Mouse (Mus musculus) embryo, embryonic 9.5 days (tissue): ENCODE results near the gene Gm17359.

Experiments
- DNase-seq: peaks from one replicate; pipeline ENCODE4 v3.0.0-alpha.2; 2017; ENCODE audit errors: extremely low spot score

Gm17359 gene

DNA sequence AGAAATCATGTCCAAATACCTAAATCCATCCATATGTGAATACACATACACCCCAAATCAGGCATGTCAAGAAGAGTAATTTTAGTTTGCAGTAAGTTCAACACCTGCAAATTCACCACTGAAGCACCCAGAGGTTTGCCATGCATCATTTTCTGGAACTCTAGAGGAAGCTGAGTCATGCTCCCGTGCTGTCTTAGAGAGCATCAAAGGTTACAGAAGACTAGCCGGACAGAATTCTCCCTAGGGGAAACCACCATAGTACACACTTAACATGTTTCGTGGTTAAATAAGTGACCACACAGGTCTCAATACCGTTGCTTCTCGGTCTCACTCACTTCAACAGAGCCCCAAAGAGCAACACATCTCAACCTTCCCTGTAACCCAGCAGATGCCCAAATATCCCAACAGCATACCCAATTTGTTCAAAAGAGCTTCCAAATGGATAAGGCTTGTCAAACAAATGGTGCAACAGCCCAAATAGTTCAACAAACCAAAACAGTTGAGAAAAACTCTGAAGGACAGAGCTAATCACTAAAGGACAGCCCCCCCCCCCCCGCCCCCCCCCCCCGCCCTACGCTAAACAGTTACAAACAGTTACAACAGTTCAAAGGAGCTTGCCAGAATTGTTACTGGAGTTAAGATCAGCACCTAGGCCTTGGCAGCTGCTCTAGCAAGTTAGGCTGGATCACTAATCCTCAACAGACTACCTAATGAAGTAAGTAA is at the start of gene Gm17359:
Gm17359 (plus strand) TSS at position 618 of the 723 bp plus-strand sequence.
- no peak for DNase-seq

DNA sequence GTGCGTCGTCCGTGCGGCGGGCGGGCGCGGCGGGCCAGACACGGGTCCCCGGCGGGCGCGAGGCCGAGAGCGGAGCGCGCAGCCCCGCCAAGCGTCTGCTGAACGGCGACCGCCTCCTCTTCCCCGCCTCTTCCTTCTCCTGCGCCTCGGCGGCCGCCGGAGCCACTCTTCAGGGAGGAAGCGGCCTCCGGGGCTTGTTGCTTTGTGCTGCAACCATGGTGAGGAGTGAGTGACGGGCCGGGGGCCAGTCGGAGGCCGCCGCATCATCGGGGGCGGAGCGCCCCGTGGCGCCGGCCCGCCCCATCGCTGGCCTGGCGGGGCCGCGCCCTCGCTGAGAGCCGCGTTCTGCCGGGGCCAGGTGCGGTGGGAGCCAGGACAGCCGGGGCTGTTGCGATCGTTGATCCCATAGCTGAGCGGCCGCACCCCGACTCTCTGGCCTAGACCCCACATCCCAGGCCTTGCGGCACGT is 49.3 kb upstream of the Gm17359 start:
- peak; percentile 91 for DNase-seq

DNA sequence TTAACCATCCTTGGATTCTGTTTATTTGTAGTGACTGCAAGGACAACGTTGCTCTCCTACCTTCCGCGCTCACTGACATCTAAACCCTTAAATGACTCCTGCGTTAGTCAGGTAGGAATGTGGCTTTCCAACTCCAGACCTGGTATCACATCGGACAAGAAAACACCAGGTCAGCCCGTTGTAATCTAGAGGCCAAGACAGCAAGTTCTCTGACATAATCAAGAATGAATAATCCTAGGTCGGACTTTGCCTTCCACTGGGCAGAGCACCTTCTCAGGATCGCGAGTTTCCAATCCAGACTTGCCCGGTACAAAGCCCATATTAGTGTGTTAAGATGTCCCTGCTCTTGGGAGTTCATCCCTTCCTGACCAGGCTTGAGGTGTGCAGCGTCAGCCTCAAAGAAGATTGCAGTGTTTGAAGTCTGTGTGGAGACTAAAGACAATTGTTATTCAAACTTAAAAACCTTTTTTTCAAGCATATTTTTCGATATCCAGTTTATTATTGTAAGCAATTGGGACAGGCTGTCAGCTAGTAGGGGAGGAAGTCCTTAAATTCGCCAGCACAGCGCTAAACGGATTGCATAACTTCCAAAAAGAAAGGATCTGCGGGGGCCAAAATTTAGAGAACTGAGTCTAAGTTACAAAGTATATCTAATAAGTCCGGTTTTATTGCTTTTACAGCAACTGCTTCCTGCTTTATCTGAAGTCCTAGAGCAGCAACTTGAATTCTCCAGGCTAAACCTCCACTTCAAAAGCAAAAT is 48.6 kb upstream of the Gm17359 start:
- DNase-seq = no peak

DNA sequence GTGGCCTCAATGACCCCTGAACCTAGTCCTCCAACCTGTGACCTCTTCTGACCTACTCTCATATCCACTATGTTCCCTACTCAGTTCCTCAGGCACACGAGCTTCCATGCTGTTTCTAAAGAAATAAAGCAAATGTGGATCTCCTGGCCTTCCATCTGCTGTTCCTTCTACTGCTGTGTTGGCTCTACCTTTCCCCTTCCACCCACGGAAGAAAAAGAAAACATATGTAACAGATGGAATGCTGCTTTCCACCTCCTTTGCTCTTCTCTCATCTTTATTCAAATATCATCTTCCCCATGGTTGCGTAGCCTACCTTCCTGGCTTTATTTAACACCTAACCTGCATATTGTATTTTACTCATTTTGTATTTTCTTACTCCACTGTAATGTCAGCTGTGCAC is 47.4 kb upstream of the Gm17359 start:
- DNase-seq = no peak

DNA sequence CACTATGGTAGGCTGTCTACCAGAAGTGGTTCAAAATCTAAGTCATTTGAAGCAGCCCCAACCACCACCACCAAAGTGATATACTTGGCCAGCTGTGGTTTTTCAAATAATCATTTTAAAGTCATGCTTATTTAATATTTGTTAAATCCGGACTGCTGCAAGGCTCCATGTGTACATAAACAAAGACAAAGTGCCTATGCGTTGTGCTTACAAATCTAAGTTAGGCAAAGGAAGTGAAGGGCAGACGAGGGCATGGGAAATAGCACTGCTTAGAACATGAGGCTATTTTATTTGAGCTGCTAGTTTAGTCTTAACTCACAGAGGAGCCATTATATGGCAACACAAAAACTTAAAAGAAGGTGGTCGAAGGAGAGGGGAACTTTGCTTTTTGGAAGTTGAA is 43.4 kb upstream of the Gm17359 start:
- no peak for DNase-seq

DNA sequence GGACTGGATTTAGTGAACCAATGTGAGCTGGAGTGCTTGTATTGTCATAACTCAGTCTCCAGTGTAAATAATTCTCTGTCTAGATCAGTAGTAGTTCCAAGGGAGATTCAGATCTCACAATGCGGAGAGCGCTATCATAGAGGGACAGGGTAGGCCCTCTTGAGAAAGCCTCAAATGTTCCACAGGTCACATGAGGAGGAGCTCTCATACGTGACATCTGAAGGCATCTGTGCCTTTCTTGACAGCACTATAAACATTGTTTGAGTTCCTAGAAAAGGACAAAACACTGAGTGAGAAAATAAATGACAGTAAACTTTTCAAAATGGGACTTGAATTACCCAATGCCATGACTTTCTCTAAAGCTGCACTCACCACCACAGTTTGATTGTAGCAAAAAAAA is 41.8 kb upstream of the Gm17359 start:
- DNase-seq = no peak

DNA sequence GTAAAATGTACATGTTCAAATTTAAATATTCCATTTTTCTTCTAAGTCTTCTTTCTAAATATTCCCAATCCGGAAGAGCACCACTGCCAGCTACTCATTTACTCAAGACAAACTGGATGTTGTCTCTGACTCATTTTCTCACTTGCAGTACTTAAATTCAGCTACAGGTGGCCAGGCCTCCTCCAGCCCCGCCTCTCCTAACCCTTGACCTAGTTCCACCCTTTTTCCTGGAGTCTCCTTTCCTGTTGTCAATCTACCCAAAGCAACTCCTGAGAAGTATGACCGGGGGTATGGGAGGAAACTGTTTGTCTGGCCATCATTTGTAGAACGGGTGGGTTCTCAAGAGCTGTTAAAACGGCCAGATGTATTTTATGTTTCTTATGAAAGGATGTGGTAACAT is 40.4 kb upstream of the Gm17359 start:
- no peak for DNase-seq

DNA sequence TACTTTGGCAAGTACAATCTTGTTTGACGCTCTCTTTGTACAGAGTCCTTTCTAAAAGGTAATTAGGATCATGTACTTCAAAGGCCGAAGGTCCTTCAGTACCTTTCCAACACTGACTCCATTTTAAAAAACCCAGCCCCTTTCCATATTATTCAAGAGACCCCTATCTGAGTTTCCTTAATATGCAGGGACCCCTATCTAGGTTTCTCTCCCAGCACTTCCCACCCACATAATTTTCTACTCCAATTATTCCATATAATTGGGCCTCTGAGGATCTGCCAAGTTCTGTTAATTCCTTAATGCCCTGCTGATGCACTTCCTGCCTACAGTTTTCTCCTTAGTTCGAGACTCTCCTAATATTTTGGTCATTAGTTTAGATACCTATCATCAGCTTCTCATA is 39.9 kb upstream of the Gm17359 start:
- DNase-seq = no peak

DNA sequence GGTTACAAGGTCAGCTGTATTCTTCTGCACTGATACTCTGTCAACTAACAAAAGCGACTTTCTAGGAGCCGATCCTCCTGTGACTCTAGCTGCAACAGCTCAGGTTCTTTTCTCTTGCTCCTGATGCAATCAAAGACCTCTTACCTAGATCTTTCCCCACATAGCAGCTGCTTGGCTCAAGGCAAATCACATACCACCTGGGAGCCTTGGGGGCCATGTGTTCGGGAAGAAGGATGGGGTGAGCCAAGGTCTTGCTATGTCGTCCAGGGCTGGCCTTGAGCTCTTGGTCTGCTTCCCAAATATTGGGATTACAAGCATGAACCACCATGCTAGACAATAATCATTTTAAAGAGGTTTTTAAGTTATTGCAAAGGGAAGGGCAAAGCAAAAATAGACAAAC is 39.2 kb upstream of the Gm17359 start:
- DNase-seq = no peak

DNA sequence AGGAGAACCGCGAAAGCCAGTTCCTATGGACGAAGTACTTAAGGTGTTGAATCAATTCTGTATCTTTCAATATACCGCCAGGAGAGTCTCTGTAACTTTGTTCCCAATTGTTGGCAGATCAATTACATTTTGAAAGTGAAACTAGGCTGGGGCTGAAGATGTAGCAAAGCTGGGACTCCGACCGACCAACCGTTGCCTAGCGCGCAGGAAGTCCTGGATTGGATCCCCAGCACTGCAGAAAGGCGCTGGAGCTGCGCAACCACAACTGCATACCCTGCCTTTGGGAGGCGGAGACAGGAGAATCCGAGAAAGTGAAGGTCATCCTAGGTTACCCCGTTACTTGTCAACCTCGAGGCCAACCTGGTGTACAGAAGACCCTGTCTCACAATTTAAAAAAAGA is 37.1 kb upstream of the Gm17359 start:
- no peak for DNase-seq

DNA sequence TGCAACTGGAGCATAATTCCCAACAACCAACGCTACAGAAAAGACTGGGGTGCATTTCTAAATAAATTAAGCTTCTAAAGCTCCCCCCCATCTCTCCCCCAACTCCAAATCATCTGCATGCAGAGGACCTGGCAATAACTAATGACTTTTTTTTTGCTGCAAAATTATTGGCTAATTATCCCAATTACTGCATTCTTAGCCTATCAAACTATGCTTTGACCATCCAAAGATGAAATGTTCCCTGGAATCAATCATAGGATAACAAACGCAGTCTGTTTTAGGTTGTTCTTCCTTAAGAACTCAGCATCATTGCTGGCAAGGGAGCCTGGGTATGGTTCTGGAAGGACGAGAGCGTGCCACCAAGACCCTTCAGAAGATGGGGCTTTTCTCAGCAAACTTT is 27.9 kb upstream of the Gm17359 start:
- DNase-seq = no peak

DNA sequence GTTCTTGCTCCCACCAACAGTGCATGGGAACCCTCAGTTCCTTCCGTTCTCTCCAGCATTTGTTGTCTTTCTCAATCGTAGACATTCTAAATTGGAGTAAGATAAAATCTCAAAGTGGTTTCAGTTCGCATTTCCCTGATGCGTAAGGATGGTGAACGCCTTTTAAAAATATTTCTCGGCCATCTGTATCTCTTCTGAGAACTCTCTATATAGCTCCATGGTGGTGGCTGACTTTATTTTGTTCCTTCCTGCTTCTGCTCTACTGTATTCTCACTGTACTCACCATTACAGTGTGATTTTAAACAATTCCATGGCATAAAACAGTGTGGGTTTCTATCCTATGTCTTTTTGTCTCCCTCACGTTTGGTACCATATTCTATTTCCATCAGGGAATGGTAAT is 26.3 kb upstream of the Gm17359 start:
- DNase-seq = no peak

DNA sequence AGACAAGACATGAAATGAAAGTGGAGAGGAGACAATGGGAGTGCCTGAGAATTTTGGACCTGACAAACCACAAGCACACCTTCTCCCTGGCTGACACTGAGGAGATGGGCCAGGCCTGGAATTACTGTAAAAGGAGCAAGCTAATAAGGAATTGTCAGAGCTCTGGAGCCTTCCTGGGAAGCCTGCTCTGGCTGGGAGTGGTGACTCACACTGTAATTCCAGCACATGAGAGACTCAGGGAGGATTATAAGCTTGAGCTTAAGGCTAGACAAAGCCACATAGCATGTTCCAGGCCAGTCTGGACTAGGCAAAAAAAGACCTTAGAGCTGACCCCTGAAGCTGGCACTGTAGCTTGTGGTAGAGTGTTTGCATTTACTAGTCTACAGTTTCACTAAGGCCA is 24.6 kb upstream of the Gm17359 start:
- DNase-seq = no peak

DNA sequence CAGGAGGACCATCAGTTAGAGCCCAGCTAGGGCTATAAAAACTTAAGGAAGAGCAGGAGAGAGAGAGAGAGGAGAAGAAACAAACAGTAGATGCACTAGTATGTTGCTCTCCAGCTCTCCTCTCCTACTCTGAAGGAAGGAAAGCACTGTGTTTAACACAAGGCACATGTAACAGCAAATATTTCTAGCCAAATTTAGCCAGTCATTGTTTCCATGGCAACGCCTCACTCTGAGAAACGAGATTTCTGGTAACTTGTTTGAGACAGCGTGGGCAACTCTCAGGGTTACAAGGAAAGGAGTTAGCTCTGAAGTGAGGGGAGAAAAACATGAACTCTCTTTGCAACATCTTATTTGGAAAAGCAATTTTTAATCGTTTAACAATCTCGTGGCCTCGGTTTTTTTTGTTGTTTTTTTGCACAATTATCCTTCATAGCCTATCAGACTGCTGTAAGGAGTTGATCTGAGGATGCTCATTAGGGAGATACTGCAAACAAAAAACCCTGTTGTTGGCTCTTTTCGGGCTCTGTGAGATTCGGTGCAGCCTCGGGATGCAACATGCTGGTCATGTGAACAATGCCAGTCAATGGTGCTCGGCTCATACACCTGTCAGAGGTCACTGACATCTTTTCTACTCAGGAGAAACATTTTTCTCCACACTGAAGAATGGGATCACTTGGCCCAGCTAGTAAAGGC is 22.3 kb upstream of the Gm17359 start:
- no peak for DNase-seq

DNA sequence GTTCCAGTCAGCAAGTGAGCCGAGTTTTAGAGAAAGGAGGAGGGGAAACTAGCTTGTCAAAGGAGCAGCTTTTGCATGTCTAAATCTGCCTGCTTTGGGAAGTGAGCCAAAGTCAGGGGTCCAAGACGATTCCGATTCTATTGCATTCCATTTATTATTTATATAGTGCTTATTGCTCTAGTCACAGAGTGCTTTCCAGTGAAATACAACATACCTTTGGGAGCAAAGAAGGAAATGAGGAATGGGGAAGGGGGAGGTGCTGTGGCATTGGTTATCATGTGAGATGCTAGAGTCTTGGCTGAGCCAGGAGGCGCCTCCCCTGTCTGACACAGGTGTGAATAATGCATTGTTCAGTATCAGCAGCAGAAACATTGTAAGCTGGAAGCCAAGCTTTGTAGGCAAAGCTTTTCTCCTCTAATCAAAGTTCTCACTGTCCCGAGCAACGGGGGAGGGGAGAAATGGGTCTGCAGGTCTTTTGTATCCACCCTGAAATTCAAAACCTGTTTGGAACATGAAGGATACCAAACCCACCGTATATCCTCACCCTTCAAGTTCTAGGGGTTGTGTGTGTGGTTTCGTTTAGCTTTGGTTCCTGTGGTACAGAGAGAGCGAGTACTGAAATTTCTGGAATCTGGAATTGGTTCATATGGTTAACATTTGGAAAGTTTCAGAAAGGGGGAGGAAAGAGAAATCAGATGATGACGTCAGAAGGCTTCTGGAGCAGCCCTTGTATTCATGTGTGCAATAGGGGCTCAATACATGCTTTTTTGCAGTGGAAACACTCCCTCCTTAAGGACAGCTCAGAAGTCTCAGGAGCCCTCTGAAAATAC is 11.5 kb upstream of the Gm17359 start:
- no peak for DNase-seq

DNA sequence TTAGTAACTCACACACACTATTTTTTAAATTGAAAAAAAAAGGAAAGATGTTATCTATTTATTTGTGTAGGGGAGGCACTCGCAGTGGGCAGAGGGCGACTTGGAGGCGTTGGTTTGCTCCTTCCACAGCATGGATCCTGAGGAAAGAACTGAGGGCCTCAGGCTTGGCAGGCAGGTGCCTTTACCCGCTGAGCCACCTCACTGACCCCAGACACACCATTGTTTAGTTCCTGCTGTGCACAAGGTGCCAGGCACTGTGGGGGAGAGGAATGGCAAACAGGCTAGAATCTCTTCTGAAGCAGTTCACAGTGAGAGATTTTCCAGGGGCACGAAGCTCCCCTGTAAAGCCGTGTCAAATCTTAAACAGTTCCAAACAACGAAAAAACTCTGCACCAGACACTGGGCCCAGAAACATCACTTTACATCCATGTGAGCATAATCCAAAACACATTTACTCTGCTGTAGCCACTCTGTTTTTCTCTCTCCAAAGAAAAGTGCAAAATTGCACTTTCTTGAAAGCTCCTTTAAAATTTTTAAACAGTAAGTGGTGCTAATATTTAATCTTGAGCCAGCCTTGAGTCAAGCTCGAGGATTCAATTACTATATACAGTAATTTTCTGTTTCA is 6.7 kb upstream of the Gm17359 start:
- DNase-seq = no peak

DNA sequence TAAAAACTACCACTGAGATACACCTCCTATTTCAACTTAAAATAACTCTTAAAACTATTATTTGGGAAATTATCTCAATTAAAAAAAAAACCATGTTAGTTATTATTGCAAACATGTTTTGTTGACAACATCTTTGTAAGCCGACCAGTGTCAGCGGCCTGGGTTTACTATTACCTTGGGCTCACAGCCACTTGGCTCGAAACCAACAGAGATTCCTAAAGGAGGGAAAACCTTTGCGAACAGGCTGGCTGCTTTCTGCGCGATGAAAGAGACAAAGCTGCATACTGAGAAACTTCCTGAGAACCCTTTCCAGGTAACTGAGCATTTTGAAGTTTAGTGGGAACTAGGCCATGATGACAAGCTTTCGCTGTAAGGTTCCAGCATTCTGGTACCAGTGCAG is 3.4 kb upstream of the Gm17359 start:
- no peak for DNase-seq

DNA sequence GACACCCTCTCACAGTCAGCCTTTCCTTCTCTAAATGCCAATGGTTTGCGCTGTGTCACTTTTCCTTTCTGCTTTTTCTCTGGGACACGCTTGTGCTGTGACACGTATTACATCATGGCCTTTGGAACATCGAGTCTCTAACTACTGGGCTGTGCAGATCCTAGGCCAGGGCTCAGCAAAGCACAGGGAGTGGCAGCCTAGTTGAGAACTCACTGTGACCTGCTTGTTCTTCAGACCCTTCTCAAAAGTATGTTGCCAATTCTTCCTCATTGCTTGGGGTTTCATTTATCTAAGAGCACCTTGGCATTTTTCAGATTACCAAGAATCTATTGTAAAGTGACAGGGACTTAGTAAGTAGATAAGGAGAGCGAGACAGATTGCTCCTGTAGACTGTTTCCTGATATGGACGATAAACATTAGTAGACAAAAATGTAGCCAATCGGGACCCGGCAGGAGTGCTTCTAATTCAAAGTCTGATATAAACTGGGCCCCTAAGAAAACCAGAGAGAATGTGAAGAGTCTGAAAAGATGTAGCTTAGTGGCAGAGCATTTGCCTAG is 2.7 kb upstream of the Gm17359 start:
- DNase-seq = no peak

DNA sequence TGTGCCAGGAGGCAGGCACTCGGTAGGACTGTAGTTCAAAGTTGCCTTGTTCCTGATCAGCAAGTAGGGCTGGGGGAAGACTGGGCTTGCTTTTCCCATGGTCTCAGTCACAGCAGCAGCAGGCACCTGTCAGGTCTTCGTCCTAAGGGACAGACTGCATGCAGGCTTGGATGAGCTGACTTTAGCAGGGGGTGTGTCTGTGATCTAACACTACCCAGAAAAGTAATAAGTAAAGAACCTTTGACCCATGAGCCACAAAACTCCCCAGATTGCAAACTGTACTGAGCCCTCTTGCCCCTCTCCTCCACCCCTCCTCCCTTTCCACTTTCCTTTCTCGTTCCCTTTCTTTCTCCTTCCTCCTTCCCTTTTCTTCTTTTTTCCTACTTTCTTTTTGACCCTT is 4.3 kb downstream of the Gm17359 start:
- no peak for DNase-seq

DNA sequence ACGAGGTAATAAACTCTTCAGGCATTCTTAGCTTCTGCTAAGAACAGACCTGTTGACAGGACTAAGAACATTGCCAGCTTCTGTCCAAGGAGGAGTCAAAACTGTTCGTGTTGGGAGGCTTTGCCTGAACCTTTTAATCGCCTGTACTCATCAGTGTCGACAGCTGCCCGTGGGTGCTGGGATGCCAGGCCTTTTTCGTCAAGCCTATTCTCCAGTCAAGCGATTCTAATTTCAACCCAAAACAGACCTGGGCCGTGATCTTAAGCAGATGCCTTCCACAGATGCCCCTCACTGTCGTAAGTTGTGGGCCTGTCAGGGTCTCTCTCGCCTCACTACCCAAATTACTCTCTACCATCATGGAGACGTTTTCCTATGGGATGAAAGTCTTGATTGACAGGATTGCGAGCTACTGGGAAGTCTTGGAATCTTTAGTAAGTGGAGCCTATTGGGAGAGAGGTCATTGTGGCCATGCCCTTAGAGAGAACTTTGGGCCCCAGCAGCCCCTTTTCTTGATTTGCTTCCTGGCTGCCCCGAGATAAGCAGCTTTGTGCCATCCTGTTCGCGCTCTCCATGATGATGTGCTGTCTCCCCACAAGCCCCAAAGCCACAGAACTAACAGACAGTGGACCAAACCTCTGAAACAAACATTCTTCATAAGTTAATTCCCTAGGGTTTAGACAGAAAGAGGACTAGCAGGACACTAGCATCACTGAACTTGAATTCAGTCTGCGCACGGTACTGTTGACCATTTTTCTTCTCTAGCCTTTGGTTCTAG is 6.7 kb downstream of the Gm17359 start:
- DNase-seq = no peak
